Mouse (Mus musculus) cerebellum, adult 2 months (tissue): ENCODE data around the gene Heatr5a.

Source experiments
- CTCF ChIP-seq: fragments of 200-500 bp; IDR thresholded peaks from 2 replicates; pipeline ENCODE4 v1.5.1; 2011; ENCODE audit warnings: low read depth, mild to moderate bottlenecking, control low read depth, low read length, moderate library complexity, borderline replicate concordance; ENCODE audit not compliant: insufficient read depth
- POLR2A ChIP-seq: fragments of 200-500 bp; IDR thresholded peaks from 2 replicates; pipeline ENCODE4 v1.6.1; 2011; ENCODE audit warnings: low read length, control low read depth, borderline replicate concordance; ENCODE audit not compliant: insufficient read depth

DNA sequence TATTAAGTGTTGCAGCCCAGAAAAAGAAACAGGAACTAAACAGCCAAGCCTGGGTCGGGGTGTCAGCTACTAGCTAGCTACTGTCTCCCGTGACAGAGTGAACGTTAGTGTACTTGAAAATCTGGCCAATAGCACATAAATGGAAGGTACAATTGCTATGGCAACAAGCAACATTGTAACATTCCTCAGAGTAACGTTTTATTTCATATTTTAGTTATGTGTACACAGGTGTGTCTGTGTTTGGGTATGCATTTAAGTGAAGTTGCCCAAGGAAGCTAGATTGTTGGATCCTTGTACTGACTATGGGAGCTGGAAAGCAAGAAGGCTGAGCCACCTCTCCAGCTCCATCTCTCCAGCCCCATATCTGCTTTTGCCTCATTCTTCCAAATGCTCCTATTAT is 31.3 kb downstream of the Heatr5a start:
- TF ChIP-seq POLR2A (no peak), CTCF (no peak)
